Mouse (Mus musculus) common myeloid progenitor, adult 5-6 weeks (primary cell): ENCODE data around the gene A730071L15Rik. TPM values are rescaled to one million over a fixed set of nuclear protein-coding genes. Genes with fewer than 3 reads are reported as not detected.

Experiments
- ATAC-seq: replicated peaks from 2 replicates; pipeline ENCODE4 v1.8.0; 2016; ENCODE audit warnings: low read depth, mild to moderate bottlenecking, moderate TSS enrichment, inconsistent platforms; ENCODE audit not compliant: poor library complexity, severe bottlenecking
- total RNA-seq: library from RNA; stranded (forward); fragments of 200-1000, 187-1606 nt; gene quantifications from 2 replicates; pipeline ENCODE4 v1.2.3, GENCODE M21; 2017

The A730071L15Rik gene
- total RNA-seq, 1 experiment from 2014 or later = 0.78 TPM

DNA sequence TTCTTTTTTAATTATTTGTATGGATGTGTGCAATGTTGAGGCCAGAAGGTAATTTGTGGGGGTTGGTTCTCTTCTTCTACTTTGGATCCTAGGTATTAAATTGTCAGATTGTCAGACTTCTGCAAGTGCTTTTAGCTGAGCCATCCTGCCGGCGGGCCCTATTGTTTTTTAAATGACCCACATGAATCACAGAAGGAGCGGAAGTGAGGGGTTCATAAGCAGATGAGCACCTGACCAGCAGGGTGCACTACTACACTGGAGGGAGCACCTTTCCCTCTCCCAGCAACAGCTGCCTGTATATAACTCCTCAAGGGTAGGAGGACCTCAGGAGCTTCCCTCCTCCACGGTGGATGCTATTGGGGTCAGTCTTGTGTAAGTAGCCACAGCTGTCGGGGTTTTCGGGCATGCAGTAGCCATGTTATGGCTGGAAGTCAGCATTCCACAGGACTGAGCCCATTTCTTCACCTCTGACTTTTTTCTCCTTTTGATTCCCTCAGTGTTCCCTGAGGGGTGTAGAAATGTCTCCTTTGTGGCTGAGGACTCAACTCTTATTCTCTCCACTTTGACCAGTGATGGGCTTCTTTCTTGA is 18.9 kb upstream of the A730071L15Rik start:
- ATAC-seq = no peak

DNA sequence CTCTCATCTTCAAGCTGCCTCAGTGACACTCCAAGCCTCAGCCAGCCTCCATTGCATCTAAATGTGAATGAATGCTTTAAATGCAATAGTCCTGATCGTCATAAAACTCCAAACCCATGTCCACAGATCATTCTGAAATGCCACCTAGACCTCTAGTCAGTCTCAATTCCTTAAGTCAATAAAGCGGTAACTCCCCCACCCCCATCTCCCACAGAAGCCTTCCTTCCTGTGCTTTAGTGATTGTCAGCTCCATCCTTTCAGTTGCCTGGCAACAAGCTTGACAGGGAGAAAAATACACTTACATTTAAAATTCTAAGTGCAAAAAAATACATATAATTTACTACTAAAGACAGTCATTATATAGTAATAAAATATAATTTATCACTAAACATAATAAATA is 16.6 kb upstream of the A730071L15Rik start:
- ATAC-seq = no peak

DNA sequence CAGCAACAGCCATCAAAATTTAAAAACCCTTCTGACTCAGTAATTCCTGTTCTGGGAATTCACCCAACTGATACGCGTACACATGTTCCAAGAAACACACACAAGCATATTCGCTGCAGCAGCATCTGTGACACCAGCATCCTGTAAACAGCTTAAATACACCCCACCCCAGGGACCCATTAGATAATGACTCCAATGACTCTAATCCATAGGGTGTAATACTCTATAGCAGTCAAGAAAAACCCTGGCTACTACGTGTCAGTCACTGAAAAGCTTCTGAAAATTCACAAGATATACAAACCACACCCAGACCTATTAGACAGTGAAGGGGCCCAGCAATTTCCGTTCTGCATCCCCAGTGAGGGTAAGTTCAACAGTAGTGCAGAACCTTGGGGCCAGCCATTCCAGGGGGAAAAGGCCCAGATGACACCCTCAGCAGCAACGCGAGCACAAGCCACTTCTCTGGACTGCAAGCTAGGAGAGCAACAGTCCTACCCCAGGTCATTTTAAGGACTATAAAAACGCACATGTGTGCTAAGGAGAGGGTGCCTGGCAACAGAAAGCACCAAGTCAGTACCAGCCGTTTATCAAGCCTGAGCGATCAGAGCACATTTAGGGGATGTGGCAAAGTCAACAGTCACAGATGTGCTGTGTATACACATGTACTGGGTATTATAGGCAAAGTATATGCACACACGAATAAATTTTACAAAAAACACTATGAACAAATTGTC is 15.5 kb upstream of the A730071L15Rik start:
- peak; percentile 53; the same call in 1 of the 2 replicates for ATAC-seq

DNA sequence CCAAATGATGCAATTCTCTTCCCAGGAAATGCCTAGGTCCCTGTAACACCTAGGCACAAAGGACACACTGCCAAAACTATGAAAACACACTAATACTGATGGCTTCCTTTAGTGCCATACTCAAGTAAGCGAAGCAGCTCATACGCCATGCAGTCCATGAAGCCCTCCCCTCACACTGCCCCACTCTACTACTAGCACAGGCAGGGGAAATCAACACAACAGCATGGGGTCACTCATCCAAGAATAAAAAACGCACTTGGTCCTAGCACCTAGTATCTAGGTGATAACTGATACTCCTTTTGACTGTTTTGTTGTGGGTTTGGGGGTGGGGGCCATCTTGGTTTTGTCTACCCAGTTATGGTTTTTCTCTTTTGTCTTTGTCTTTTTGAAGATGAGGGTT is 12.4 kb upstream of the A730071L15Rik start:
- ATAC-seq = no peak

DNA sequence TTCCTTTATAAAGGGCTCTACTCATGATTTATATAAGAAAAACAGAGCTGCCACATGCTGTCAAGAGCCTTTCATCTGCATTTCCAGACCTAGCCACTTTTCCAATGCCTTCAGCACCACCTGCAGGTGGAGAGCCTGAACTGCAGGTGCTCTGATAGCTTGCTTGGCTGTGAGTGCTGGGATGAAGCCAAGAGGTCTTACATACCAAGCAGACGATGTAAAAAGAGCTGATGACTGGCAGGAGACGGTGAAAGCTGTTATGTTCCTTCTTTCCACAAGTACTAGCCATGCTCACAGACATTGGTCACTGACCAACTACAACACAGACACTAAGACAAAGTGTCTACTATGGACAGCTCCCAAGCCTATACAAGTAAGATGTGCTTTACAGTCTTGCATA is 12.0 kb upstream of the A730071L15Rik start:
- peak; percentile 93 for ATAC-seq

DNA sequence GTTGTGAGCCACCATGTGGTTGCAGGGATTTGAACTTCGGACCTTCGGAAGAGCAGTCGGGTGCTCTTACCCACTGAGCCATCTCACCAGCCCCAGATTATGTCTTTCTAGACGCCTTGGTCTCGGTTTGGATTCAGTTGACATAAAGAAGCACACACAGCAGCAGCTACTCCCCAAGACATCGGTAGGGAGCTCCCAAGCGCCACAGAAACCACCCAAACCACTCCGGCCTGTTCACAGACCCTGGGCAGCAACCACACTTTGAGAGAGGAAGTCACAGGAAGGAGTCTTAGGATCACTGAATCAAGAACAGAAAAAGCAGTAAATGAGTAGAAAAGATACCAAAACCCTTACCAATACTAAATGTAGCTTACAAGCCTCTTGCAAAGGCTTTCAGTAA is 3.0 kb upstream of the A730071L15Rik start:
- no peak; the same call in 1 of the 2 replicates for ATAC-seq

DNA sequence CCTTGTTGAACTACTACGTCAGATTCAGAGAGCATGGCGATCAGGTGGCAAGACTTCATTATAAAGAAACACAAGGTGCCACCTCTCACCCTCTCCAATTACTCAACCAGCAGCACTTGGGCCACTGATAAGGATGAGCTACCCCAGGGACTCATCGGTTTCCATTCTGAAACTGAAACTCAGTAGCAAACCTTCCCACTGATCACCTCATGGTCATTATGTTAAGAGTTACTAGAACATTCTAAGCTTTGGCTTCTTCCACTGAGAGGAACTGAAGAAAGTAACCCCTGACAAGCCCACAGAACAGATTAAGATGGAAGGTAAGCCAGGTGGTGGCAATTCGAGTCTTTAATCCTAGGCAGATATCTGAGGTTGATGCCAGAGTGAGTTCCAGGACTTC is 1.4 kb upstream of the A730071L15Rik start:
- no peak for ATAC-seq

DNA sequence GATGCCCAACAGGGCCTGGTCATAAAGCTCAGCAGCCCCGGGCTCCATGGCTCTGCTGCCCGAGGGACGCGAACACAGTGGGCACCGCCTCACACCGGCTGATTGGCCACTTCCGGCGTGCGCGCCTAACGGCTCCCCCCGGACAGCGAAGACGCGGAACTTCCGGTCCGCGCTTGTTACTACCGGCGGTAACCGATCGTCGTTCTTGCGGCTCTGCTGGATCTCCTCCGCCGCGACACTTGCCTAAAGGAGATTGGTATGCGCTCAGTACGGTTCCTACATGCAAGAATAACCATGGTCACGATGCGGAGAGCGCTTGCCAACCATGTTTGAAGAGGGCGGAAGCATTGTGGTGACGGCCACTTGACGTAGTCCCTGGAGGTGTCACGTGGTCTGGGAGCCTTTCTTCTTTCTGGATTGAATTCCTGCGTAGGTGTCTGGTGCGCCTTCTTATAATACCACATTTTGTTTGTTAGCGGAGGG is 299 bp downstream of the A730071L15Rik start, which contains the start of gene Nudcd3:
Gene Nudcd3 (minus strand): TSS at position 329 of the 483 bp plus-strand sequence.
- peak; percentile 91 for ATAC-seq

DNA sequence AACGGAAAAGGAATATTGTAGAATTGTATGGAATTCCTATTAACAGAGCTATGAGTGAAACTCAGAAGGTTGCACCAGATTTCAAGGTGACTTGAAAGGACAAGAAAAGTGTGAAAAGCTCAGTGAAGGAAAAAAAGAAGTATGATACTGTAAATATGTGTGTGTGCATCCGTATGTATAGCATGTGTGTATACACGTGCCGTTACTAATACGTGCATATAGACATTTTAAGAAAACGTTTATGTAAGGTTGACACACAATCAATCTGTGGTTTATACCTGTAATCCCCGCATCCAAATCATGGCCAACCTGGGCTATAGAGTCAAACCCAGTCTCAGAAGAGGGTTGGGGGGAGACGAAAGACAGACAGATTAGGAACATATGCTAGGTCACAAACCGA is 741 bp downstream of the A730071L15Rik start:
- no peak for ATAC-seq

DNA sequence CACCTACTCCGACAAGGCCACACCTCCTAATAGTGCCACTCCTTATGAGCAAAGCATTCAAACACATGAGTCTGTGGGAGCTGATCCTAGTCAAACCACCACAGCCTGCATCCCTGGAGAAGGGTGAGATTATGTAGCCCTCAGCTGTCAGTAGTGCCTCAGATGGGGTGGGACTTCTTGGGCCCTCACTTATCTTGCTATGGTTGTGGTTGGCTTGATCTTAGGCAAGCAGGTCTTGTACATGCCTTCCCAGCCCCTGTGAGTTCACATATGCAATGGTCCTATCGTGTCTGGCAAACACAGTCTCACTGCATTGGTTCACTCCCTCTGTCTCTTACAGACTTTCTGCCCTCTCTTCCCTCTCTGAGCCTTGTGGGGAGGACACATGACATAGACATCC is 7.3 kb downstream of the A730071L15Rik start:
- no peak for ATAC-seq

DNA sequence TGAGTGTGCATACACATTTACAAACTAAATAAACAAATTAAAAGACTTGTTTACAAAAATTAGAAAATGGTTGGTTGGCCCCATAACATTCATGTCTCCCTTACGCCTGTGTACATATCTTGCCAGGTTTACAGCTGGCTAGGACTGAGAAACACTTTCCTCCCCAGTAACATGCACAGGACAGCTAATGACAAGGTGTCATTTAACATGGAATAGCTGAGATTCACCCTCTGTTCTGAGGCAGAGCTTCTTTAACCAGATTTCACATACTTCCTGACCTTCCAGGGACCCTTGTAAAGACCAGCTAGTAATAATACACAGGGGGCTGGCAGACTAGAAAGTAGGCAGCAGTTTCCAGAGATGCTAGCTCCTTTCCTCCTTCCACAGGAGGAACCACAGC is 8.3 kb downstream of the A730071L15Rik start:
- ATAC-seq = no peak

DNA sequence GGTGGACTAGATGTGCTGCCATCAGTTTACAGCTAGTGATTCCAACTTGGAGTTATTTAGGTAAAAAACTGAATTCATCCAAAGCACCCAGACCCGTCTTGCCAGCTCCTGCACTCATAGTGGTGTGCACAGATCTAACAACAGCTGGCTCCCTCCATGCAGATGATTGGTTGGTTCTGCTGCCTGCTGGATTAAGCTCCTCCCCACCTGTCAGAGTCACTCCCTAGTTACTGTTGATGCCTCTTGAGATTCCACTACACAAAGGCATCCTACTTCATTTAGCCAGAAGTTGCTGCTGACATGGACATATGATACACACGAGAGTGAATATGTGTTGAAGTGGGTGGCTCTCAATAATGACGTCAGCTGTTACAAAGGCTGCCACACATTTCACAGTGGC is 17.0 kb downstream of the A730071L15Rik start:
- no peak for ATAC-seq

DNA sequence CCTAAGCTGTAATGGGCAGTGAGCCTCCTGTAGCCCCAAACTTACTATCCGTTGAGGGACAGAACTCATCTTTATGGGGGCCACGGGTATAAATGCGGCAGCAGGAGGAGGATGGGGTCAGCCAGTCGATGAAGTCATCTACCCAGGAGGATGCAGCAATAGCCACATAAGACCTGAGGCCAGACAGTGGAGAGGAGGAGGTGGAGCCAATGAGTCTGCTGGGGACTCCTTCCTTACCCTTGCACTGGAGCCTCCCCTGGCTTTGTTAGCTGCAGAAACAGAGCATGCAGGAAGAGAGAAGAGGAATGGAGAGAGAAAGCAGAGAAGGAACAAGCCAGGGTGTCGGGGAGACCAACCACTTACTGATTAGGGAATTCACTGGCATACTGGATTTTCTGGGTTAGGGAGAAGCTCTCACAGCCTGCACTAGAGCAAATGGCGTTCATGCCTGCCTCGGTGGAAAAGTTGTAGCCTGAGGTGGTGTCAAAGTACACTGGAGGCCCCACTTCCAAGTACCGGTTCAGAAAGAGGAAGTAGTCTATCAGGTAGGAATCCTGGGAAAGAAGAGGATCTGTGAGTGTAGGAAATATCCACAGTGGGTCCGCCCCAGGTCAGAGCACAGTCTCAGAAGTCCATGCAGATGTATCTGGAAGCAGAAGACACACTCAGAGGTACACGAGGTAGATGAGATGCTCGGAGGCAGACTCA is 18.5 kb downstream of the A730071L15Rik start:
- ATAC-seq = no peak

DNA sequence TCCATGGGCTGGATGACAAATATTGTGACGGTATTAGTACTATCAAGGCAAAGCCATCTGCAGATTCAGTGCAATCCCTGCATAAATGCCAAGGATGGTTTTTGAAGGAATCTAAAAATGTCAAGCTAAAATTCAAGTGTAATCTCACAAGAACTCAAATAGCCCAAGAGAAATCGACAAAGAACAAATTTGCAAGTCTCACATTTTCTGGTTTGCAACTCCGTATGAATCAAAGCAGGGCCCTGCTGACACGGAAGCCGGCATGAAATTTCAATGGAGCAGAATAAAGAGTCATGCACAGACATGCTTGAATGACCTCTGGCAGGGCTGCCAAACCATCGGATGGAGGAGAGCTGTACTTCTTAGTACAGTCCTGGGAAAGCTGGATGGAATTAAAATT is 20.1 kb downstream of the A730071L15Rik start:
- no peak for ATAC-seq

DNA sequence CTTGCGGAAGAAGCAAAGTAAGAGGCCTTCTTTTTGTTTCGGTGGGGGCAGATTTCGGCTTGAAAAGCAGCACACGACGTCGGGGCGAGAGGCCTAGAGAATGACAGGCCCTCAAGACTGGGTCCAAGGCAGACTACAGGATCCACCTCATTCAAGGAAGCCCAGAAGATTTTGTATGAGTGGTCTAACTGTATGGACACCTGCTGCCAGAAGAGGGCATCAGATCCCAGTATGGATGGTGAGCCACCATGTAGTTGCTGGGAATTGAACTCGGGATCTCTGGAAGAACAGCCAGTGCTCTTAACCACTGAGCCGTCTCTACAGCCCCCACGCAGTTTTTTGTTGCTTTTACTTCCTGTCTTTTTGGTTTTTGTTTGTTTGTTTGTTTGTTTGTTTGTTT is 22.4 kb downstream of the A730071L15Rik start:
- no peak for ATAC-seq

DNA sequence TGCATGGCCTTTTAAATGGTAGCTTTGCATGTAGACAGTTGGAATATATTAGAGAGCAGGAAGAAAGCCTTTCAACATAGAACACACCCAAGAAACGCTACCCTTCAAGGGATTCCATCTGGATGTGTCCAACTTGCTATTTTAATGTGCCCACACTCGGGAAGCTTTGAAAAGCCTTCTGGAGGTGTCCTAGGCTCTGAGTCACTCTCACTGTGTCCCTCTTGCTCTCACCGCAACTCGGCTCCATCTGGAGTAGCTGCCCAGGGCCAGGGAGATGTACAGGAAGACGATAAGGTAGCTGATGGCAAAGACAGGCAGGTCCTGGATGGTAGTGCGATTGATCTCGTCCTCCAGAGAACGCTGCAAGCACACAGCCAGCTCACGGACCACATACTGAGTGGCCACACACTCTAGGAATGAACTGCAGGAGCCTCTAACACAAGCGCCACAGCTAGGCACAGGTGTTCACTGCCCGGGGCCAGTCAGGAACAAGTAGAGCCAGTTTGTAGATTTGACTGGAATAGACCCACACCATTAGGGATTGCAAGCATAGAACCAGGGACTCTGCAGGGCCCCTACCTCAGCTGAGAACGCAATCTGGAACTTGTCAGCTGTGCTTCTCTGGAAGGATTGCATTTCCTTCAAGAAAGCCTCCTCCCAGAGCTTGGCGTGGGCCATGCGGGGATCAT is 24.9 kb downstream of the A730071L15Rik start:
- ATAC-seq = no peak

DNA sequence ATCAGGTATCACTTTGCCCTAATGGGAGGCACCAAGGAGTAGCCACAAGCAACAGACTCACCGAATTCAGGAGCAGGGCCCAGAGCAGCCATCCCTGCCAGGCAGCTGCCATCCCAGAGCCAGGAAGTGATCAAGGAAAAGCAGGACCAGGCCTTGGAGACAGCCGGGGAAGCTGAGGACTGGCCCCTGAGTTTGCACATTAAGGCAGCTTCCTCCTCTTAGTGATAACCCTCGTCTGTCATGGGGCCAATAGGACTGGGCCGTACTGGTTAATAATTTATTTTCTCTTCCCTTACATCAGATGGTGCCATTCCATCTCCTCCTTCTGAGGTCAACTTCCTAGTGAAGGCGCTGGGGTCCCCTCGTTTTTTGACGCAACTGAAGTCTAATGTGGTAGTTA is 30.2 kb downstream of the A730071L15Rik start, which contains the start of gene Npc1l1:
Gene Npc1l1 (minus strand): TSS at position 132 of the 400 bp plus-strand sequence.
- ATAC-seq = no peak

DNA sequence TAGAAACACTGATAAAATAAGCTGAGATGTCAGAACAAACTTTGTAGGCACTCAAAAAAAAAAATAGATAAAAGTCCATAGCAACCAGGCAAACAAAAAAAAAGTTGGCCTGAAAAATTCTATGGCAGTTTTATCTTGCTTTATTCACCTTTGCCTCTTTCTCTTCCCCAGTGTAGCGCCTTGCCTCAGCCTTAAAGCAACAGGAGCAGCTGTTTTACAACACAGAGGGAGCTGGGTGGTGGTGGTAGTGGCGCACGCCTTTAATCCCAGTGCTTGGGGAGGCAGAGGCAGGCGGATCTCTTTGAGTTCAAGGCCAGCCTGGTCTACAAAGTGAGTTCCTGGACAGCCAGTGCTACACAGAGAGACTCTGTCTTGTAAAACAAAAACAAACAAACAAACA is 33.2 kb downstream of the A730071L15Rik start:
- ATAC-seq = no peak

DNA sequence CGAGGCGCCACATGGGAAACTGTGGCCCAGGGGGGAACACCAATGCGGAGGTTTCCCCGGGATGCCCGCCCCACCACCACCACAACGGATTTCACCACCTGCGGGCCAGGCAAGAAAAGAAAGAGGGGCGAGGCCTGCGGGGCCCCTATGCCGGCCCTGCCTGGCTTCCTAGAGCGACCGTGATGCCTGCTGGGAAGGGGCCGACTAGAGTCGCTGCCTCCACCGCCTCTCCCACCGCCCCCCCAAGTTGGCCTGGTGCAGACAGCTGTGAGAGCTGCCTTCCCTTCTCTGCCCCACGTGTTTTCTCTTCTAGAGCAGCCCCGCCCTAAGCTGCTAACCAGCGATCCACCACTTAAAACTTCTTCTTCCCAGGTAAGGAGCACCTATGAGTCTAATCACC is 44.9 kb downstream of the A730071L15Rik start:
- ATAC-seq = no peak
